Comparison of ENCODE assay signal across 14 mouse cellular contexts in genomic region chr8:83036521-83037166, GRCm38 (mm10).
DNase-seq lines count a peak whose midpoint lies in the region; ATAC-seq lines count a peak whose summit lies in the region.
"Had no signal": no experiment of that assay in that cellular context is flagged by ENCODE, and none has a peak within 500 bp of the region (broad histone marks: within the 10 kb centered on the region; RNA-seq: fewer than 3 reads in every experiment).

No protein-coding gene starts in this region.

- no peak overlapping the region for H3K4me3 ChIP-seq in heart, embryonic 11.5 days (ENCODE audit: low read depth, low read length)
- H3K4me3 ChIP-seq in intestine, embryonic 15.5 days (replicated peaks), result no peak overlapping the region
- H3K4me3 ChIP-seq in hindbrain, embryonic 16.5 days (ENCODE audit: low read length), result no peak overlapping the region
- H3K4me3 ChIP-seq: erythroblast, embryonic 14.5 days; midbrain, embryonic 13.5 days had no signal

- H3K9ac ChIP-seq in heart, embryonic 11.5 days (ENCODE audit: low read depth, low read length), result no peak overlapping the region
- H3K9ac ChIP-seq in intestine, embryonic 15.5 days, result no peak overlapping the region
- no peak overlapping the region for H3K9ac ChIP-seq in hindbrain, embryonic 16.5 days (ENCODE audit: low read depth, low read length)
- H3K9ac ChIP-seq: lung, embryonic 14.5 days; midbrain, embryonic 13.5 days had no signal

- ATAC-seq in heart, embryonic 11.5 days (replicated peaks; ENCODE audit: insufficient number of reproducible peaks, low FRiP score, low TSS enrichment), result no peak
- ATAC-seq in intestine, embryonic 15.5 days, result 0 out of 2 replicates have a peak, but pooled peaks have one; percentile 28
- ATAC-seq in hindbrain, embryonic 16.5 days, result no peak
- ATAC-seq: midbrain, embryonic 13.5 days; Patski had no signal

- no peak overlapping the region for H3K27ac ChIP-seq in heart, embryonic 11.5 days (ENCODE audit: low read depth, low read length)
- H3K27ac ChIP-seq in intestine, embryonic 15.5 days, result no peak overlapping the region
- no peak overlapping the region for H3K27ac ChIP-seq in hindbrain, embryonic 16.5 days (ENCODE audit: low read depth, low read length)
- H3K27ac ChIP-seq: midbrain, embryonic 13.5 days had no signal

- H3K4me1 ChIP-seq in heart, embryonic 11.5 days (ENCODE audit: control insufficient read depth, insufficient read depth, low read length), result no peaks in the 10 kb centered on the region
- 0 out of 2 replicates have a peak, but pooled peaks cover 2% of the 10 kb centered on the region for H3K4me1 ChIP-seq in intestine, embryonic 15.5 days (replicated peaks)
- H3K4me1 ChIP-seq in hindbrain, embryonic 16.5 days (ENCODE audit: control insufficient read depth, insufficient read depth, low read depth, low read length), result no peaks in the 10 kb centered on the region

- no peaks in the 10 kb centered on the region for H3K36me3 ChIP-seq in heart, embryonic 11.5 days (ENCODE audit: control insufficient read depth, insufficient read depth, low read length)
- no peaks in the 10 kb centered on the region for H3K36me3 ChIP-seq in intestine, embryonic 15.5 days
- 0 out of 2 replicates have a peak, but pooled peaks cover 3% of the 10 kb centered on the region for H3K36me3 ChIP-seq in hindbrain, embryonic 16.5 days (ENCODE audit: control insufficient read depth, insufficient read depth, low read length)

- no peaks in the 10 kb centered on the region for H3K9me3 ChIP-seq in heart, embryonic 11.5 days (replicated peaks; ENCODE audit: control insufficient read depth, low read length)
- no peaks in the 10 kb centered on the region for H3K9me3 ChIP-seq in intestine, embryonic 15.5 days
- H3K9me3 ChIP-seq in hindbrain, embryonic 16.5 days (ENCODE audit: control insufficient read depth, low read length), result no peaks in the 10 kb centered on the region
- H3K9me3 ChIP-seq: midbrain, embryonic 13.5 days had no signal

- peak; percentile 98 for DNase-seq in heart, adult 11 months
- peak; percentile 18 for DNase-seq in lung, postnatal 10 days
- DNase-seq in lung, postnatal 4 days, result no peak
- peak; percentile 75 for DNase-seq in WW6 (ENCODE audit: low read depth, low spot score)
- DNase-seq in adrenal gland, postnatal 10 days, result no peak
- DNase-seq: B cell, adult 2 months; lung, embryonic 14.5 days; thymus, adult 18-20 months had no signal

- 92% methylated on average over 3 of the region's 3 CpGs for WGBS in heart, embryonic 11.5 days (ENCODE audit: insufficient replicate concordance)
- WGBS in intestine, embryonic 15.5 days, result 62% methylated on average over 3 of the region's 3 CpGs
- WGBS in hindbrain, embryonic 16.5 days, result 84% methylated on average over 3 of the region's 3 CpGs

- no peak overlapping the region for H3K4me2 ChIP-seq in heart, embryonic 11.5 days
- H3K4me2 ChIP-seq in intestine, embryonic 15.5 days (replicated peaks), result no peak overlapping the region
- H3K4me2 ChIP-seq in hindbrain, embryonic 16.5 days (ENCODE audit: low read length), result no peak overlapping the region
- H3K4me2 ChIP-seq: lung, embryonic 14.5 days; midbrain, embryonic 13.5 days had no signal

- H3K27me3 ChIP-seq in heart, embryonic 11.5 days (ENCODE audit: control insufficient read depth, insufficient read depth, low read length), result no peaks in the 10 kb centered on the region
- H3K27me3 ChIP-seq in intestine, embryonic 15.5 days (replicated peaks), result no peaks in the 10 kb centered on the region
- no peaks in the 10 kb centered on the region for H3K27me3 ChIP-seq in hindbrain, embryonic 16.5 days (replicated peaks; ENCODE audit: control insufficient read depth, insufficient read depth, low read length)
- H3K27me3 ChIP-seq: midbrain, embryonic 13.5 days; Patski had no signal

Comparison
In these comparisons a context has a peak if more than half of its experiments do, and no peak if none do; other contexts are left out.
1. DNase-seq: peak in heart, adult 11 months (single experiment), lung, postnatal 10 days (single experiment) and WW6 (single experiment); none in lung, postnatal 4 days (0 of 2) and adrenal gland, postnatal 10 days (single experiment).